Mouse (Mus musculus) lung, postnatal 0 days (tissue): ENCODE data around the gene Baz1b. TPM values are rescaled to one million over a fixed set of nuclear protein-coding genes. Genes with fewer than 3 reads are reported as not detected.
A peak's percentile ranks its signal among the peaks of the same experiment; 100 is the strongest.

Experiments used
- ATAC-seq: fragments of 200-750 bp; cut with Nextera tagmentation; 2 replicates; pipeline ENCODE4 v1.8.0; 2017; ENCODE audit warnings: moderate library complexity
- DNase-seq: peaks from one replicate; pipeline ENCODE4 v3.0.0-alpha.2; 2016; ENCODE audit warnings: low spot score
- H3K27ac ChIP-seq: fragments of 300-500 bp; sonication (generic); 2 replicates; pipeline ENCODE4 v1.5.1; 2014; ENCODE audit warnings: antibody characterized with exemption, mild to moderate bottlenecking, low read length, mixed read lengths
- H3K27me3 ChIP-seq: fragments of 300-500 bp; sonication (generic); replicated peaks from 2 replicates; pipeline ENCODE4 v1.6.1; 2014; ENCODE audit warnings: low read length, mixed read lengths; ENCODE audit not compliant: insufficient read depth
- H3K36me3 ChIP-seq: fragments of 300-500 bp; sonication (generic); 2 replicates; pipeline ENCODE4 v1.6.1; 2014; ENCODE audit warnings: low read length, mixed read lengths; ENCODE audit not compliant: insufficient read depth
- H3K4me1 ChIP-seq: fragments of 300-500 bp; sonication (generic); 2 replicates; pipeline ENCODE4 v1.6.1; 2014; ENCODE audit warnings: antibody characterized with exemption, low read depth, low read length, mixed read lengths; ENCODE audit not compliant: insufficient read depth
- H3K4me2 ChIP-seq: fragments of 300-500 bp; sonication (generic); replicated peaks from 2 replicates; pipeline ENCODE4 v1.6.1; 2014; ENCODE audit warnings: low read depth, mild to moderate bottlenecking, low read length, moderate library complexity, mixed read lengths
- H3K4me3 ChIP-seq: fragments of 300-500 bp; sonication (generic); 2 replicates; pipeline ENCODE4 v1.5.1; 2014; ENCODE audit warnings: low read depth, low read length
- H3K9ac ChIP-seq: fragments of 300-500 bp; sonication (generic); replicated peaks from 2 replicates; pipeline ENCODE4 v1.6.1; 2014; ENCODE audit warnings: low read depth, mild to moderate bottlenecking
- H3K9me3 ChIP-seq: fragments of 300-500 bp; sonication (generic); 2 replicates; pipeline ENCODE4 v1.6.1; 2016; ENCODE audit warnings: low read length, mixed read lengths
- CTCF ChIP-seq: IDR thresholded peaks from 2 replicates; pipeline ENCODE4 v1.5.1; 2016; ENCODE audit warnings: antibody characterized with exemption, mild to moderate bottlenecking
- EP300 ChIP-seq: IDR thresholded peaks from 2 replicates; pipeline ENCODE4 v1.6.1; 2016; ENCODE audit warnings: antibody characterized with exemption, mild to moderate bottlenecking, control low read depth
- WGBS: fragments of 180-500 bp; shearing (Covaris S2); extraction: QIAGEN DNeasy Blood & Tissue Kit; methylation state at CpG from one replicate; pipeline ENCODE4 v1.1.7; 2014; 5-methylcytosine and 5-hydroxymethylcytosine counted together
- microRNA-seq: library from miRNA; unstranded; fragments of <30 nt; microRNA quantifications from one replicate; pipeline ENCODE4, GENCODE M21; 2016
- polyA plus RNA-seq: library from polyadenylated mRNA; unstranded; fragments of >200 nt; fragmentation: Nextera tagmentation; extraction: Ambion mirVana; gene quantifications from 2 replicates; pipeline ENCODE4 v1.2.1, GENCODE M21; 2015

Baz1b gene
- polyA plus RNA-seq, 1 experiment from 2014 or later, result 14.6 TPM

DNA sequence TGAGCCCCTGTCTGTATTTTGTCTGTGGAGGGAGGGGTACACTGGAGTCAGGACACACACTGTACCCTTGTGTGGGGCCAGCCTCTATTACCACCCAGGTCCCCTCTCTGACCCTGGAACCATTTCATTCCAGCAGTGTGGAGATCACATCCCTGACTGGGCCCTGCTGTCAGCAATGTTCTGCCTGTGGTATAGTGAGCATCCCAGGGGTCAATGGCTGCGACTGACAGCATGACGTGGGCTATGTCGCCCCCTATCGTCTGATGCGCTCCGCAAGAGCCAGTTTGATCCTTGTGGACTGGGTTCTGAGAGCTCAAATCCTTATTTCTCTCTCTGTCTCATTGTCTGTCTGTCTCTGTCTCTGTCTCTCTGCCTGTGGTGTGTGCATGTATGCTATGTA, 99.1 kb downstream of the Baz1b start:
- Histone ChIP-seq H3K4me3 (no peak overlapping the region), H3K4me2 (no peak overlapping the region), H3K9me3 (no peaks in the 10 kb centered on the region), H3K27me3 (no peaks in the 10 kb centered on the region), H3K27ac (no peak overlapping the region), H3K36me3 (no peaks in the 10 kb centered on the region), H3K9ac (no peak overlapping the region), H3K4me1 (no peaks in the 10 kb centered on the region)
- ATAC-seq (peak; percentile 55), DNase-seq (peak; percentile 78)
- TF ChIP-seq EP300, result no peak
- peak; percentile 95 for TF ChIP-seq CTCF
- under 1% methylated on average over 6 of the region's 6 CpGs for WGBS

DNA sequence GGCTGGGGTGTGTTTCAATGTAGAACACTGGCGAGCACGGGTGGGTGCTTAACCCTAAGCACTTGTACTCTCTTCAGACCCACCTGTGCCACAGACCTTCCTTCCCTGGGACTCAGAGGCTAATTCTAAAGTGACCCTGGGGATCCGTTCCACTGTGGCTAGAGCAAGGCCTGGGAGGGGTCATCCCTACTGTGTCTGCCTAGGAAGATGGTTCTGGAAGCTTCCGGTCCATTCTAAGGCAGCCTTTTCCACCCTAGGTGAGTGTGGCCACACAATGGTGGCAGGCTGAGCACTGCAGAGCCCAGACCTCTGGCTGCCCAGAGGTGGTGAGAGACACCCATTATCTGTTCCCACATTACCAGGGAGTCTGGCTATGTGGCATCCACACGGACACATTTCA, 99.9 kb downstream of the Baz1b start:
- H3K4me3 ChIP-seq, result no peak overlapping the region
- 80% methylated on average over 5 of the region's 5 CpGs for WGBS
- H3K9ac ChIP-seq, result no peak overlapping the region
- no peaks in the 10 kb centered on the region for H3K4me1 ChIP-seq
- H3K4me2 ChIP-seq, result no peak overlapping the region
- no peaks in the 10 kb centered on the region for H3K9me3 ChIP-seq
- TF ChIP-seq EP300 (no peak), CTCF (no peak)
- H3K27ac ChIP-seq, result no peak overlapping the region
- no peaks in the 10 kb centered on the region for H3K27me3 ChIP-seq
- no peak for DNase-seq
- H3K36me3 ChIP-seq, result no peaks in the 10 kb centered on the region
- no peak for ATAC-seq

DNA sequence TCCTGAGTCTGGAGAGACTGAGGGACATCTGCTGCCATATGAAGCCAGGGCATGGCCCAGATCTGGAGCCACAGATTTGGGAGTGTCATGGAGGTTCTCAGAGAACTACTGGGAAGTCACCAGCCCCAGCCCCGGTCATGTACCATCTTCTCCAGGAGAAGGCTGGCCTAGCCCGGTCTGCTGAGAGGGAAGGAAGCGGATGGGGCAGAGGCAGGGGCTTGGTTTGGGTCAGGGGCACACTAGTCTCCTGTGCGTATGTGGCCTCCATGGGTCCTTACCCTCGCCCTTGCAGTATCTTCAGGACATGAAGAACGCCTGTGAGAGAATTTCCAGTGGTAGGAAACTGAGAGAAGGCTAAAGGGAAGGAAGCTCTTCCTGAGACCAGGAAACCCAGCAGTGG, 103.6 kb downstream of the Baz1b start:
- H3K4me1 ChIP-seq, result no peaks in the 10 kb centered on the region
- ATAC-seq (no peak), DNase-seq (no peak)
- H3K9me3 ChIP-seq, result no peaks in the 10 kb centered on the region
- 66% methylated on average over 6 of the region's 6 CpGs for WGBS
- TF ChIP-seq CTCF, result no peak
- no peak for TF ChIP-seq EP300
- H3K27me3 ChIP-seq, result no peaks in the 10 kb centered on the region
- no peak overlapping the region for H3K9ac ChIP-seq
- H3K27ac ChIP-seq, result no peak overlapping the region
- H3K4me3 ChIP-seq, result no peak overlapping the region
- H3K4me2 ChIP-seq, result no peak overlapping the region
- H3K36me3 ChIP-seq, result no peaks in the 10 kb centered on the region

DNA sequence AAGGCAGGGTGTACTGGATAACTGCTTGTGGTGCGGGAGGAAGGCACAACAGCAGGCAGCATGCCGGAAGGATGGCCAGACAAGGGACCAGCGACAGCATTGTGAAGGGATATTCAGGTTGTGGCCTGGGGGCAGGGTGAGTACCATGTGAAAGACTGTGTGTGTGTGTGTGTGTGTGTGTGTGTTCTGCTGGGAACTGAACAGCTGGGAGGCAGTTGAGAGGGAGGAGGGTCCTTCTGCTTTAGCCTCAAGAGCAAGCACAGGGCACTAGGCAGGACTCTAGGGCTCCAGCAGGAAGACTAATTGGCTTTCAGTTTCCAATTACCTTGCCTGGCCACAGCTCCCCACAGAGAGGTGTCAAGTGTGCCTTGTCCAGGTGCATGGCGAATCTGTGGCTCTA, 104.1 kb downstream of the Baz1b start:
- no peak for ATAC-seq
- Histone ChIP-seq H3K4me2 (no peak overlapping the region), H3K27me3 (no peaks in the 10 kb centered on the region), H3K9ac (no peak overlapping the region), H3K36me3 (no peaks in the 10 kb centered on the region), H3K27ac (no peak overlapping the region), H3K9me3 (no peaks in the 10 kb centered on the region), H3K4me1 (no peaks in the 10 kb centered on the region), H3K4me3 (no peak overlapping the region)
- WGBS, result 56% methylated on average over 4 of the region's 4 CpGs
- TF ChIP-seq EP300, result no peak
- TF ChIP-seq CTCF, result no peak
- no peak for DNase-seq

DNA sequence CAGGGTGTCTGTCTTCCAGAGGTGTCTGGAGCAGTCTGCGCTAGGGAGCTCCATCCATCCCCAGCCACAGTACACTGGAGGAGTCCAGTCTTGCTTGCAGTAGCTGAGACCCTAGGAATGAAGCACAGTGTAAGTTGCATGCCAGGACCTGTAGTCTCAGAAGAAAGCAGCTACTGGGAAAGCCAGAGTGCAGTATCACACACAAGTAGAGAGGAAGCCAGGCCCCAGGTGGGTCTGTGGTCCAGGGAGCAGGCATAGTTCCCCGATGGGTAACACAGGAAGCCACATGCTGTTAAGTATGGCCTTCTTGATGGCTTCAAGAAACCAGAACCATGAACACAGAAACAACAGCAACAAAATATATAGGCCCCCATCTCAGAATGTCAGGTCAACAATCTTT, 104.9 kb downstream of the Baz1b start:
- TF ChIP-seq CTCF (no peak), EP300 (no peak)
- H3K4me1 ChIP-seq, result no peaks in the 10 kb centered on the region
- H3K4me2 ChIP-seq, result no peak overlapping the region
- no peak for DNase-seq
- H3K27ac ChIP-seq, result no peak overlapping the region
- H3K9ac ChIP-seq, result no peak overlapping the region
- H3K4me3 ChIP-seq, result no peak overlapping the region
- no peak for ATAC-seq
- no peaks in the 10 kb centered on the region for H3K36me3 ChIP-seq
- 94% methylated on average over 2 of the region's 2 CpGs for WGBS
- H3K27me3 ChIP-seq, result no peaks in the 10 kb centered on the region
- H3K9me3 ChIP-seq, result no peaks in the 10 kb centered on the region

Small RNA genes within 50 kb of the gene (microRNA-seq; reads per million reads assigned to microRNA genes)
- not detected for gene Gm25315

Other genes with a start within 250 kb of the Baz1b start
- gene Cldn4, start 240.3 kb upstream of the Baz1b start, polyA plus RNA-seq, result 28.2 and 29.2 TPM in 2 replicates
- gene Cldn3, start 201.1 kb upstream of the Baz1b start, polyA plus RNA-seq, result 547 and 583 TPM in 2 replicates
- 72.9 and 80.9 TPM in 2 replicates for gene Abhd11, start 178.1 kb upstream of the Baz1b start, polyA plus RNA-seq
- gene Stx1a, start 163.8 kb upstream of the Baz1b start, polyA plus RNA-seq, result 5.5 and 5.8 TPM in 2 replicates
- 28.0 and 28.8 TPM in 2 replicates for gene Dnajc30, start 123.1 kb upstream of the Baz1b start, polyA plus RNA-seq
- 52.2 and 53.1 TPM in 2 replicates for gene Bud23, start 122.3 kb upstream of the Baz1b start, polyA plus RNA-seq
- gene Vps37d, start 109.0 kb upstream of the Baz1b start, polyA plus RNA-seq, result 4.0 and 4.4 TPM in 2 replicates
- 0.70 and 0.96 TPM in 2 replicates for gene Mlxipl, start 97.4 kb upstream of the Baz1b start, polyA plus RNA-seq
- gene Tbl2, start 37.6 kb upstream of the Baz1b start, polyA plus RNA-seq, result 8.7 and 9.5 TPM in 2 replicates
- gene Bcl7b, start 19.0 kb upstream of the Baz1b start, polyA plus RNA-seq, result 63.1 and 65.7 TPM in 2 replicates
- gene Fzd9, start 64.0 kb downstream of the Baz1b start, polyA plus RNA-seq, result 0.19 and 0.33 TPM in 2 replicates
- not detected in 2 replicates for gene Fkbp6, start 162.8 kb downstream of the Baz1b start, polyA plus RNA-seq
- not detected in 2 replicates for gene Trim50, start 166.0 kb downstream of the Baz1b start, polyA plus RNA-seq
- gene Nsun5, start 182.7 kb downstream of the Baz1b start, polyA plus RNA-seq, result 13.5 and 13.6 TPM in 2 replicates
- 3.9 and 4.7 TPM in 2 replicates for gene Pom121, start 207.3 kb downstream of the Baz1b start, polyA plus RNA-seq